Mouse (Mus musculus): ENCODE data around the gene Zdhhc9. TPM values are rescaled to one million over a fixed set of nuclear protein-coding genes. Genes with fewer than 3 reads are reported as not detected.

The Zdhhc9 gene
- polyA plus RNA-seq, 1 experiment: 22.2 TPM

GRCm38 (mm10) chrX:48147741-48148186 lies 60.9 kb downstream of the Zdhhc9 start:
- no peak overlapping the region for H3K9ac ChIP-seq (ENCODE audit: low read depth, poor library complexity, severe bottlenecking)
- H3K27ac ChIP-seq (ENCODE audit: insufficient read depth, low read length): no peak overlapping the region
- no peaks in the 10 kb centered on the region for H3K36me3 ChIP-seq (ENCODE audit: control insufficient read depth, insufficient read depth, low read length, poor library complexity, severe bottlenecking)
- no peaks in the 10 kb centered on the region for H3K4me1 ChIP-seq (ENCODE audit: control insufficient read depth, insufficient read depth, low read length)
- TF ChIP-seq POLR2A (IDR thresholded peaks at IDR 0.05; ENCODE audit: insufficient read depth, low read length) (no peak), EP300 (IDR thresholded peaks at IDR 0.05; ENCODE audit: insufficient read depth, low read depth, low read length) (no peak), CTCF (IDR thresholded peaks at IDR 0.05; ENCODE audit: low read depth, low read length) (no peak)
- H3K9me3 ChIP-seq (replicated peaks; ENCODE audit: control insufficient read depth, insufficient read depth, low read length, poor library complexity, severe bottlenecking): no peaks in the 10 kb centered on the region
- no peak overlapping the region for H3K4me3 ChIP-seq (ENCODE audit: low read depth, low read length)
- no peaks in the 10 kb centered on the region for H3K27me3 ChIP-seq (ENCODE audit: control insufficient read depth, insufficient read depth, low read length, poor library complexity, severe bottlenecking)

GRCm38 (mm10) chrX:48147226-48147625 lies 61.5 kb downstream of the Zdhhc9 start:
- H3K9ac ChIP-seq (ENCODE audit: low read depth, poor library complexity, severe bottlenecking): no peak overlapping the region
- no peaks in the 10 kb centered on the region for H3K36me3 ChIP-seq (ENCODE audit: control insufficient read depth, insufficient read depth, low read length, poor library complexity, severe bottlenecking)
- no peaks in the 10 kb centered on the region for H3K27me3 ChIP-seq (ENCODE audit: control insufficient read depth, insufficient read depth, low read length, poor library complexity, severe bottlenecking)
- no peaks in the 10 kb centered on the region for H3K9me3 ChIP-seq (replicated peaks; ENCODE audit: control insufficient read depth, insufficient read depth, low read length, poor library complexity, severe bottlenecking)
- no peaks in the 10 kb centered on the region for H3K4me1 ChIP-seq (ENCODE audit: control insufficient read depth, insufficient read depth, low read length)
- TF ChIP-seq CTCF (IDR thresholded peaks at IDR 0.05; ENCODE audit: low read depth, low read length): no peak
- TF ChIP-seq EP300 (IDR thresholded peaks at IDR 0.05; ENCODE audit: insufficient read depth, low read depth, low read length): no peak
- TF ChIP-seq POLR2A (IDR thresholded peaks at IDR 0.05; ENCODE audit: insufficient read depth, low read length): no peak
- no peak overlapping the region for H3K27ac ChIP-seq (ENCODE audit: insufficient read depth, low read length)
- no peak overlapping the region for H3K4me3 ChIP-seq (ENCODE audit: low read depth, low read length)

- Histone ChIP-seq H3K27me3 (ENCODE audit: control insufficient read depth, insufficient read depth, low read length, poor library complexity, severe bottlenecking) (no peaks in the 10 kb centered on the region), H3K4me1 (ENCODE audit: control insufficient read depth, insufficient read depth, low read length) (no peaks in the 10 kb centered on the region), H3K9me3 (replicated peaks; ENCODE audit: control insufficient read depth, insufficient read depth, low read length, poor library complexity, severe bottlenecking) (no peaks in the 10 kb centered on the region), H3K27ac (ENCODE audit: insufficient read depth, low read length) (no peak within 1 kb of the TSS), H3K36me3 (ENCODE audit: control insufficient read depth, insufficient read depth, low read length, poor library complexity, severe bottlenecking) (no peaks in the 10 kb centered on the region), H3K9ac (ENCODE audit: low read depth, poor library complexity, severe bottlenecking) (no peak within 1 kb of the TSS), H3K4me3 (ENCODE audit: low read depth, low read length) (no peak within 1 kb of the TSS)
- no peak for TF ChIP-seq POLR2A (IDR thresholded peaks at IDR 0.05; ENCODE audit: insufficient read depth, low read length)
- TF ChIP-seq CTCF (IDR thresholded peaks at IDR 0.05; ENCODE audit: low read depth, low read length): no peak
- no peak for TF ChIP-seq EP300 (IDR thresholded peaks at IDR 0.05; ENCODE audit: insufficient read depth, low read depth, low read length)
These were observed 62.4 kb downstream of the Zdhhc9 start, which contains the start of gene Sash3 for GRCm38 (mm10) chrX:48146262-48146661. Sash3 (plus strand) TSS chrX:48146436.

DNA sequence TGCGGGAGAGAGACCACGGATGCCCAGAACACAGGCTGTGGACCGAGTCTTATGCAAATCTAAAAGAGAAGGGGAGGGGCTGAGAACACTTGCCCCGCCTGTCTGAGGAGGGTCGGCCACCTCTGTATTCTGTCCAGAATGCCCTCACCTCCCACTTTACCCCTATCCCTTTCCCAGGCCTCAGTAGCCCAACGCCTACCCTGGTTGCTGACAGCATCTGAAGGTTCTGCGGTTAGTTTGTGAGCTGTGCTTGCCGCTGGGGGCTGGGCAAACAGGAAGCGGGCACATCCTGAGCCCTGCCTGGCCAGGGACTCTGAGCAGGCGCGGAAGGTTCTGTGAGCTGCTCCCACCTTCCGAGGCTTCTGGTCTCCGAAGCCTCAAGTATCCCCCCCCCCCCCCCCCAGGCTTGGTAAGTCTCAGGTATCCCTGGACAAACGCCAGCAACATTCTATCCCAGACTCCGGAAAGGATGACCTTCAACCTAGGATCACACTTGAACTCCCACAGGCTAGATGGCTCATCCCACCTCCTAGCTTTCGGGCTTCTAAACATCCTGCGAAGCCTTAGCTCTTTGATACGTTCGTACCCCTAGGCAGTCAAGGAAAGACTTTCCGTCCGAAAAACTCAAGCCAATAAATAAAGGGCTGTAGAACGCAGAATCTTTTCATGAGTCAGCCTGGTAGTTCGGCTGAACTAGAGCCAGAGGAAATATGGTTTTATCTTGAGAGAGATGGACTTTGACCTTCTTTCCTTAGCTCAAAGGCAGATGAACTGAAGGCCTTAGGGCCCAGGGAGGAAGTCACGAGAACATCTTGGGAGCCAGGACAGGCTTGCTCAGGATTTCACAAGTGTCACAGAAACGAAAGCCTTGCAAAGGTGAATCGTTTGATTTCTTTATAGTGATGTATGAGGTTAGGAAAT lies 65.0 kb downstream of the Zdhhc9 start:
- no peaks in the 10 kb centered on the region for H3K9me3 ChIP-seq (replicated peaks; ENCODE audit: control insufficient read depth, insufficient read depth, low read length, poor library complexity, severe bottlenecking)
- no peak overlapping the region for H3K27ac ChIP-seq (ENCODE audit: insufficient read depth, low read length)
- no peaks in the 10 kb centered on the region for H3K27me3 ChIP-seq (ENCODE audit: control insufficient read depth, insufficient read depth, low read length, poor library complexity, severe bottlenecking)
- 0 out of 2 replicates have a peak overlapping the region, but pooled peaks have one; percentile 19 for H3K4me3 ChIP-seq (ENCODE audit: low read depth, low read length)
- peaks cover 4% of the 10 kb centered on the region for H3K4me1 ChIP-seq (ENCODE audit: control insufficient read depth, insufficient read depth, low read length)
- H3K9ac ChIP-seq (ENCODE audit: low read depth, poor library complexity, severe bottlenecking): no peak overlapping the region
- H3K36me3 ChIP-seq (ENCODE audit: control insufficient read depth, insufficient read depth, low read length, poor library complexity, severe bottlenecking): no peaks in the 10 kb centered on the region
- TF ChIP-seq CTCF (IDR thresholded peaks at IDR 0.05; ENCODE audit: low read depth, low read length) (no peak), EP300 (IDR thresholded peaks at IDR 0.05; ENCODE audit: insufficient read depth, low read depth, low read length) (no peak), POLR2A (IDR thresholded peaks at IDR 0.05; ENCODE audit: insufficient read depth, low read length) (no peak)

DNA sequence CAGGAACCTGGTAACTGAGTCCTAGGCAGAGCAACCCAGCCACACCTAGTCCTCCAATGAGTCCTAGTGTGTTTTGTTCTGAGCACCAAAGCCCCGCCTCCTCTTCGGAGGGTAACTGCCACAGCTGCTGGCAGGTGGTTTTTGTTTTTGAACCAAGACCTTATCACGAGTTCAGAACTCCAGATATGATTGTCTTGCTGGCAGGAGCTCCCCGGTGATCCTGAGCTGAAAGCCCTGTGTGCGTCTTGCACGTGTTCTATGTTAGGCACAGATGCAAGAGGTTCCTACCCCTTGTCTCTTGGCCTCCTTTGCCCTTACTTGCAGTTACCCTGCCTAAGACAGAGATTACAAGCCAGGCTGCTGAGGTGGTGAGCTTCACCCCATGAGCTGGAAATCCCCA lies 67.2 kb downstream of the Zdhhc9 start:
- Histone ChIP-seq H3K9me3 (replicated peaks; ENCODE audit: control insufficient read depth, insufficient read depth, low read length, poor library complexity, severe bottlenecking) (no peaks in the 10 kb centered on the region), H3K27me3 (ENCODE audit: control insufficient read depth, insufficient read depth, low read length, poor library complexity, severe bottlenecking) (no peaks in the 10 kb centered on the region), H3K4me3 (ENCODE audit: low read depth, low read length) (no peak overlapping the region), H3K9ac (ENCODE audit: low read depth, poor library complexity, severe bottlenecking) (no peak overlapping the region), H3K4me1 (ENCODE audit: control insufficient read depth, insufficient read depth, low read length) (peaks cover 9% of the 10 kb centered on the region), H3K27ac (ENCODE audit: insufficient read depth, low read length) (no peak overlapping the region), H3K36me3 (ENCODE audit: control insufficient read depth, insufficient read depth, low read length, poor library complexity, severe bottlenecking) (no peaks in the 10 kb centered on the region)
- TF ChIP-seq POLR2A (IDR thresholded peaks at IDR 0.05; ENCODE audit: insufficient read depth, low read length) (no peak), EP300 (IDR thresholded peaks at IDR 0.05; ENCODE audit: insufficient read depth, low read depth, low read length) (no peak), CTCF (IDR thresholded peaks at IDR 0.05; ENCODE audit: low read depth, low read length) (no peak)

Data from ES-Bruce4 (cell line).